Mouse (Mus musculus) liver, adult 2 months (tissue): ENCODE data around the gene Qtrt2.
A peak's percentile ranks its signal among the peaks of the same experiment; 100 is the strongest.

Source experiments
- CTCF ChIP-seq: fragments of 200-500 bp; IDR thresholded peaks from 2 replicates; pipeline ENCODE4 v1.5.1; 2011; ENCODE audit warnings: low read depth, low read length, control low read depth
- POLR2A ChIP-seq: fragments of 200-500 bp; IDR thresholded peaks from 2 replicates; pipeline ENCODE4 v1.6.1; 2011; ENCODE audit warnings: low read length, control low read depth; ENCODE audit not compliant: insufficient read depth; ENCODE audit errors: extremely low read depth

GRCm38 (mm10) chr16:43890005-43890336 lies 36.6 kb downstream of the Qtrt2 start:
- TF ChIP-seq CTCF (peak; percentile 50; the same call in 1 of the 2 replicates), POLR2A (no peak)
